Mouse (Mus musculus): ENCODE measurements around the gene Cln5. TPM values are rescaled to one million over a fixed set of nuclear protein-coding genes. Genes with fewer than 3 reads are reported as not detected.
A peak's percentile ranks its signal among the peaks of the same experiment; 100 is the strongest.

Cln5 gene
- total and polyA plus RNA-seq, 2 experiments from 2014 or later = 7.8 to 10.6 TPM

GRCm38 (mm10) chr14:103086671-103087324 is 16.8 kb downstream of the Cln5 start:
- ATAC-seq (ENCODE audit: low FRiP score) = no peak
- H3K36me3 ChIP-seq (ENCODE audit: insufficient read depth, low read length) = peaks cover 32% of the 10 kb centered on the region

GRCm38 (mm10) chr14:103087846-103088245 is 17.8 kb downstream of the Cln5 start:
- Histone ChIP-seq H3K4me3 (ENCODE audit: low read depth, low read length) (no peak overlapping the region), H3K27me3 (ENCODE audit: insufficient read depth, low read length) (no peaks in the 10 kb centered on the region), H3K27ac (ENCODE audit: low read depth, low read length) (no peak overlapping the region), H3K9ac (replicated peaks; ENCODE audit: low read length, poor library complexity, severe bottlenecking) (no peak overlapping the region), H3K4me1 (ENCODE audit: insufficient read depth, low read length) (no peaks in the 10 kb centered on the region), H3K4me2 (ENCODE audit: low read depth, low read length, poor library complexity, severe bottlenecking) (no peak overlapping the region), H3K36me3 (ENCODE audit: insufficient read depth, low read length) (peaks cover 30% of the 10 kb centered on the region), H3K9me3 (ENCODE audit: low read length) (no peaks in the 10 kb centered on the region)
- WGBS = 95% methylated on average over 5 of the region's 5 CpGs
- TF ChIP-seq CTCF (IDR thresholded peaks at IDR 0.05) = no peak
- no peak for DNase-seq (ENCODE audit: low spot score)
- no peak for ATAC-seq (ENCODE audit: low FRiP score)

More at GRCm38 (mm10) chr14:103086671-103087324, 16.8 kb downstream of the Cln5 start:
- no peak overlapping the region for H3K4me2 ChIP-seq (ENCODE audit: low read depth, low read length, poor library complexity, severe bottlenecking)
- no peaks in the 10 kb centered on the region for H3K9me3 ChIP-seq (ENCODE audit: low read length)
- H3K27me3 ChIP-seq (ENCODE audit: insufficient read depth, low read length) = no peaks in the 10 kb centered on the region
- no peak overlapping the region for H3K4me3 ChIP-seq (ENCODE audit: low read depth, low read length)
- no peak for DNase-seq (ENCODE audit: low spot score)
- no peak overlapping the region for H3K27ac ChIP-seq (ENCODE audit: low read depth, low read length)
- WGBS = 94% methylated on average over 4 of the region's 4 CpGs
- no peaks in the 10 kb centered on the region for H3K4me1 ChIP-seq (ENCODE audit: insufficient read depth, low read length)
- no peak overlapping the region for H3K9ac ChIP-seq (replicated peaks; ENCODE audit: low read length, poor library complexity, severe bottlenecking)
- no peak for TF ChIP-seq CTCF (IDR thresholded peaks at IDR 0.05)

GRCm38 (mm10) chr14:103088624-103089023 is 18.6 kb downstream of the Cln5 start:
- Histone ChIP-seq H3K9me3 (ENCODE audit: low read length) (no peaks in the 10 kb centered on the region), H3K36me3 (ENCODE audit: insufficient read depth, low read length) (peaks cover 27% of the 10 kb centered on the region), H3K4me2 (ENCODE audit: low read depth, low read length, poor library complexity, severe bottlenecking) (no peak overlapping the region), H3K4me1 (ENCODE audit: insufficient read depth, low read length) (no peaks in the 10 kb centered on the region), H3K9ac (replicated peaks; ENCODE audit: low read length, poor library complexity, severe bottlenecking) (no peak overlapping the region), H3K27ac (ENCODE audit: low read depth, low read length) (no peak overlapping the region), H3K27me3 (ENCODE audit: insufficient read depth, low read length) (no peaks in the 10 kb centered on the region), H3K4me3 (ENCODE audit: low read depth, low read length) (no peak overlapping the region)
- peak; percentile 80 for TF ChIP-seq CTCF (IDR thresholded peaks at IDR 0.05)
- DNase-seq (ENCODE audit: low spot score) (peak; percentile 47), ATAC-seq (ENCODE audit: low FRiP score) (no peak)
- WGBS = 78% methylated on average over 6 of the region's 6 CpGs

GRCm38 (mm10) chr14:103093236-103093635 is 23.2 kb downstream of the Cln5 start:
- Histone ChIP-seq H3K4me3 (ENCODE audit: low read depth, low read length) (no peak overlapping the region), H3K9ac (replicated peaks; ENCODE audit: low read length, poor library complexity, severe bottlenecking) (no peak overlapping the region), H3K4me2 (ENCODE audit: low read depth, low read length, poor library complexity, severe bottlenecking) (no peak overlapping the region), H3K27me3 (ENCODE audit: insufficient read depth, low read length) (no peaks in the 10 kb centered on the region), H3K4me1 (ENCODE audit: insufficient read depth, low read length) (peaks cover 14% of the 10 kb centered on the region), H3K36me3 (ENCODE audit: insufficient read depth, low read length) (peaks cover 8% of the 10 kb centered on the region; the same call in 1 of the 2 replicates), H3K9me3 (ENCODE audit: low read length) (no peaks in the 10 kb centered on the region), H3K27ac (ENCODE audit: low read depth, low read length) (no peak overlapping the region)
- DNase-seq (ENCODE audit: low spot score) (no peak), ATAC-seq (ENCODE audit: low FRiP score) (no peak)
- 94% methylated on average over 3 of the region's 3 CpGs for WGBS
- TF ChIP-seq CTCF (IDR thresholded peaks at IDR 0.05) = no peak

- no peak for TF ChIP-seq CTCF (IDR thresholded peaks at IDR 0.05)
- Histone ChIP-seq H3K9me3 (ENCODE audit: low read length) (no peaks in the 10 kb centered on the region), H3K4me1 (ENCODE audit: insufficient read depth, low read length) (peaks cover 14% of the 10 kb centered on the region)
Measured at GRCm38 (mm10) chr14:103093670-103094069, 23.7 kb downstream of the Cln5 start.

GRCm38 (mm10) chr14:103095036-103095435 is 25.0 kb downstream of the Cln5 start:
- no peak overlapping the region for H3K4me3 ChIP-seq (ENCODE audit: low read depth, low read length)
- H3K4me1 ChIP-seq (ENCODE audit: insufficient read depth, low read length) = peaks cover 14% of the 10 kb centered on the region
- 86% methylated on average over 8 of the region's 8 CpGs for WGBS
- ATAC-seq (ENCODE audit: low FRiP score) (no peak), DNase-seq (ENCODE audit: low spot score) (no peak)
- H3K9ac ChIP-seq (replicated peaks; ENCODE audit: low read length, poor library complexity, severe bottlenecking) = no peak overlapping the region
- TF ChIP-seq CTCF (IDR thresholded peaks at IDR 0.05) = no peak
- no peaks in the 10 kb centered on the region for H3K27me3 ChIP-seq (ENCODE audit: insufficient read depth, low read length)
- H3K9me3 ChIP-seq (ENCODE audit: low read length) = no peaks in the 10 kb centered on the region
- peaks cover 8% of the 10 kb centered on the region; the same call in 1 of the 2 replicates for H3K36me3 ChIP-seq (ENCODE audit: insufficient read depth, low read length)
- no peak overlapping the region for H3K4me2 ChIP-seq (ENCODE audit: low read depth, low read length, poor library complexity, severe bottlenecking)
- H3K27ac ChIP-seq (ENCODE audit: low read depth, low read length) = no peak overlapping the region

More at GRCm38 (mm10) chr14:103093670-103094069, 23.7 kb downstream of the Cln5 start:
- Histone ChIP-seq H3K27ac (ENCODE audit: low read depth, low read length) (no peak overlapping the region), H3K27me3 (ENCODE audit: insufficient read depth, low read length) (no peaks in the 10 kb centered on the region), H3K36me3 (ENCODE audit: insufficient read depth, low read length) (peaks cover 8% of the 10 kb centered on the region; the same call in 1 of the 2 replicates), H3K4me2 (ENCODE audit: low read depth, low read length, poor library complexity, severe bottlenecking) (no peak overlapping the region), H3K4me3 (ENCODE audit: low read depth, low read length) (no peak overlapping the region), H3K9ac (replicated peaks; ENCODE audit: low read length, poor library complexity, severe bottlenecking) (no peak overlapping the region)
- DNase-seq (ENCODE audit: low spot score) (no peak), ATAC-seq (ENCODE audit: low FRiP score) (no peak)
- 87% methylated on average over 4 of the region's 4 CpGs for WGBS
